Mouse (Mus musculus) frontal cortex, postnatal 14 days (tissue): ENCODE results near the gene Echdc2.

Experiments used
- DNase-seq, 2 experiments: peaks; one replicate each; pipeline ENCODE4 v3.0.0; 2022; ENCODE audit warnings: low spot score in 2 of 2

Gene Echdc2

GRCm38 (mm10) chr4:108199236-108199635, 34.0 kb downstream of the Echdc2 start:
- no peak for DNase-seq

DNA sequence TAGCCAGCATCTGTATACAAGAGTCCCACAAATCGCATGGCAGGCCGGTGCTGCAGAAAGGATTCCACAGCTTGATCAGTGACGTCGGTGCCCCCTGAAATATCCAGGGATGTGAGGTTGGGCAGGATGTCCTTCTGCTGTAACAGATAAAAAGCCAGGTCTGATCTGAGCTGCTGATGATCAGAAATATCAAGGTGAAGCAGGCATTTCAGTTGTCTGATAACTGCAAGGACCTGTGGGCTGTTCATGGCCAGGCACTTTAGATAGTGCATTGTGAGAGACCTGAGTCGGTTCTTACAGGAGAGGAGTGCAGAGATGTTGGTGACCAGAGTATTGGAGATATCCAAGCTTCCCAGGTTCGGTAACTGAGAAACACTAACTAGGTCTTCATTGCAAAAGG, 39.4 kb downstream of the Echdc2 start:
- no peak for DNase-seq

GRCm38 (mm10) chr4:108213023-108213422, 47.8 kb downstream of the Echdc2 start:
- no peak for DNase-seq

- no peak for DNase-seq
Observed at GRCm38 (mm10) chr4:108217332-108218179, 52.3 kb downstream of the Echdc2 start, which contains the start of gene Zyg11a. Gene Zyg11a (minus strand): TSS chr4:108218048.

DNA sequence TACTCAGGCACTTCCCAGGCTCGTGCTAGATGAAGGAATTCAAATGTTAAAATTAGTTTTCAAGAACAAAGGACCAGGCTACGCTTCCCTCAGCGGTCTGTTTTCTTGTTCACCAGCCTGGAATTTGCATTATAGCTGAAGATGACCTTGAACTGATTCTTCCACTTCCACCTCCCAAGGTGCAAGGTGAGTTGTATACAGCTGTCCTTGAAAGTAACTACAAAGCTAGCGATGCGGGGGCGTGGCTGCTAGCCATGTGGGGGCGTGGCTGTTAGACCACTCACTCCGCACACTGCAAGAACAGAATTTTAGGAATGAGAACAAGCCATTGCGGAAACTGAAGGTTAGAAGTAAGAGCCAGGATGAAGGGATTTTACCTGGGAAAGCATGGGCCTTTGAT, 53.8 kb downstream of the Echdc2 start:
- no peak for DNase-seq

DNA sequence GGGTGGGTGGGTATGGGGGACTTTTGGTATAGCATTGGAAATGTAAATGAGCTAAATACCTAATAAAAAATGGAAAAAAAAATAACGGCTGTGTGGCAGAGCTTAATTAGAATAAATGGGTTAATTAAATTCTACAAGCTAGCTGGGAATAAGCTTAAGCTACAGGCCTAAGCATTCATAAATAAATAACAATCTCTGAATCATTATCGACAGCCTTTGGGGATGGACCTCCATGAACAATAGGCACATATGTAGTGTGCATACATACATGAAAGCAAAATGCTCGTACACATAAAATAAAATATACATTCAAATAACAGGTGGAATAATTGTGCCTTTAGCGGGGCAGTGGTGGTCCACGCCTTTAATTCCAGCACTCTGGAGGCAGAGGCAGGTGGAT, 57.3 kb downstream of the Echdc2 start:
- no peak for DNase-seq

- DNase-seq, result no peak
Observed at GRCm38 (mm10) chr4:108225341-108225872, 60.2 kb downstream of the Echdc2 start.
